Mouse (Mus musculus): ENCODE data around the gene Cldn7. TPM values are rescaled to one million over a fixed set of nuclear protein-coding genes. Genes with fewer than 3 reads are reported as not detected.
"Not testable (repeated sequence)": the region's sequence is repeated elsewhere in the genome, so short reads cannot be mapped to it uniquely, and the experiment has no call there.

Cldn7 gene
- polyA plus RNA-seq, 1 experiment = 0.38 TPM

DNA sequence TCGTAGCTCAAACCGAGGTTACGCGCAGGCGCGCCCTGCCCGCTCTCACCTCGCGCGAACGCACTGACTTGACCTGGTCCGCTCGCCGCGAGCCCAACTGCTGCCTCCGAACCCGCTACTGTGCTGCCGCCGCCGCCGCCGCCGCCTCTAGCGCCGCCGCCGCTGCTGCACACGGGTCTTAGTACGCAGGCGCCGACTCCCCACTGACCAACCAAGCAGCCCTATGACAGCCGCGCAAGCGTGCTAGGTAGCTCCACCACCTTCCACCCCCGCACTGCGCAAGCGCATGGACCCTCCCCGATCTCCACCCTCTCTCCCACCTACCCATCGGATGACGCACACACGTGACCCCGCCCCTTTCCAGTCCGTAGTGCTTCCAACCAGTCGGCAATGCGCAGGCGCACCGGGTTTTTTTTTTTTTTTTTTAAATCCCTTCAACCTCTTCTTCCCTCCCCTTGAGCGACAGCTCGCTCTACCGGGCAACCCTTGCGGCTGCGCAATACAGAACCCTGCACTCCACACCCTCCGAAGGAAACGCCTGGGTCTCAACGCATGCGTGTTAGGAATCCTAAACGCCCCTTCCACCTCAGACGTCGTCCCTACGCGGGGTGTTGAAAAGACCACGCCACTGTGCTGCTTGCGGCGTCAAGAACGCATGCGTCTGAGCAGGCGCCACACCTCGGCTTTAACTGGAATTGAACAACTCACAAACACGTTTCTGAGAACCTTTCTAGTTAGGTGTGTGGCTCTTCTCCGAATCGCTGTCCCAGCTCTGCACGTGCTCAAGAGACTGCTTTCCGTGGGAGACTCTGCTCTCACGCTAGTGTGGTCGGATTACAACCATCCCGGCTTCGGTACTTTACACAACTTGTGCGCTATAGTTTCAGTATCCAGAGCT, 43.2 kb upstream of the Cldn7 start, which contains the start of gene Eif5a:
Gene Eif5a (minus strand): TSS at position 845 of the 898 bp plus-strand sequence.
- TF ChIP-seq CTCF (IDR thresholded peaks at IDR 0.05; ENCODE audit: borderline replicate concordance, extremely low read depth, insufficient read depth, insufficient read length) (peak; percentile 69), POLR2A (IDR thresholded peaks at IDR 0.05; ENCODE audit: borderline replicate concordance, extremely low read depth, insufficient read depth, insufficient read length, poor library complexity, severe bottlenecking) (peak; percentile 64)
- peak; percentile 100 for DNase-seq (ENCODE audit: low read depth)

DNA sequence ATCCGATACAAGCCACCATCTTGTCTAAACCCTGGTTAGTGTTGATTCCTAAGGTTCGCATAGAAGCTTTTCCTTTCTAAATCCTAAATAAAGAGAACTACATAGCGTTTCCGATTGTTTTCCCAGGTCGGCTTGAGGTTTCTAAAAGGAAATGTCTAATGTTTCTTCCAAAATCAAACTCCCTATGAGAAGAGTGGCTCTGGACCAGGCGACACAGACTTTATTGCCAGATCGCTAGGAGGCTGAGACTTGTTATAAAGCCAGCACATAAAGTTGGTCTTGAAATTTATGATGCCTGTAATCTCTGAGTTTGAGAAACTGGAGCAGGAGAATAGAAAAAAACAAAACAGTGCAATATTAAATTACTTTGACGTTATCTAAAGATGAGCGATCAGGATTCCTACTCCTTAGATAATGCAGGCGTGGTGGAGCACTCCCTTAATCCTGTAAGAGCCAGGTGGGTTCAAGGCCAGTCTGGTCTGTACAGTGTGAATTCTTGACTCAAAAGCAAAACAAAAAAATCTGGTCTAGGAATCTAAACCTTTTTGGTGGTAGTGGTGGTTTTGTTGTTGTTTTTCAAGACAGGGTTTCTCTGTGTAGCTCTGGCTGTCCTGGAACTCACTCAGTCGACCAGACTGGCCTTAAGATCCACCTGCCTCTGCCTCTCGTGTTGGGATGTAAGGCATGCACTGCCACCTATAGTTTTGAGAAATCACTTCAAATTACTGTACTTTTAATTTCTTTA, 42.4 kb upstream of the Cldn7 start:
- TF ChIP-seq CTCF (IDR thresholded peaks at IDR 0.05; ENCODE audit: borderline replicate concordance, extremely low read depth, insufficient read depth, insufficient read length) = no peak
- DNase-seq (ENCODE audit: low read depth) = peak; percentile 29

DNA sequence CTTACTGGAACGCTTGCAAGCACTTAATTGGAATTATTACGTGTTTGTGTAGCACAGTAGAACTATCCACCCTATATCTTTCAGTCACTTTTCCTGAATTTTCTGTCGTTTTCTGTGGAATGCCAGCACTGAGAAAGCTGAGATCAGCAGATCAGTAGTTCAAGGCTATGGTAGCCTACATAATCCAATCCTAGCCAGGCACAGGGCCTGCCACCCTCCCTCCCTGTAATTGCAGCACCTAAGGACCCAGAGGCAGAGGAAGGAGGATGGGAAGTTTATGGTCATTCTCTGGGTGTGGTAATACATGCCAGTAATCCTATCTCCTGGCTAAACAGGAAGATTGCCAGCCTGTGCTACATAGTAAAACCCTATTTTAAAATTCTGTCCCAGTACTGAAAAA, 41.8 kb upstream of the Cldn7 start:
- DNase-seq (ENCODE audit: low read depth) = no peak
- TF ChIP-seq CTCF (IDR thresholded peaks at IDR 0.05; ENCODE audit: borderline replicate concordance, extremely low read depth, insufficient read depth, insufficient read length) = no peak
- no peak for TF ChIP-seq POLR2A (IDR thresholded peaks at IDR 0.05; ENCODE audit: borderline replicate concordance, extremely low read depth, insufficient read depth, insufficient read length, poor library complexity, severe bottlenecking)

DNA sequence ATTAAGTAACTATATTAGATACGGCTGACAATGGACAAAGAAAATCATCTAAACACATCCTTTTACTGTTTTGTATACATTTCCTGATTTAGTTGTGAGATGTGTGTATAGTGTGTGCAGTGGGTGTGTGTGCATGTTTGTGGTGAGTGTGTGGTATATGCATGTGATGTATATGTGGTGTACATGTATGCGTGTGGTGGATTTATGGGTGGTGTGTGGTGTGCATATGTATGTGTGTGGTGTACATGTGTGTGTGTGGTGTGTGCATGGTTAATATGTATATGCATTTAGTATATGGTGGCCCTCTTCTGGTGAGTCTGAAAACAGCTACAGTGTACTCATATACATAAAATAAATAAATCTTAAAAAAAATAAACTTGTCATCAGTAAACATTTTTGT, 37.1 kb upstream of the Cldn7 start:
- no peak for DNase-seq (ENCODE audit: low read depth)
- no peak for TF ChIP-seq CTCF (IDR thresholded peaks at IDR 0.05; ENCODE audit: borderline replicate concordance, extremely low read depth, insufficient read depth, insufficient read length)
- TF ChIP-seq POLR2A (IDR thresholded peaks at IDR 0.05; ENCODE audit: borderline replicate concordance, extremely low read depth, insufficient read depth, insufficient read length, poor library complexity, severe bottlenecking) = no peak

DNA sequence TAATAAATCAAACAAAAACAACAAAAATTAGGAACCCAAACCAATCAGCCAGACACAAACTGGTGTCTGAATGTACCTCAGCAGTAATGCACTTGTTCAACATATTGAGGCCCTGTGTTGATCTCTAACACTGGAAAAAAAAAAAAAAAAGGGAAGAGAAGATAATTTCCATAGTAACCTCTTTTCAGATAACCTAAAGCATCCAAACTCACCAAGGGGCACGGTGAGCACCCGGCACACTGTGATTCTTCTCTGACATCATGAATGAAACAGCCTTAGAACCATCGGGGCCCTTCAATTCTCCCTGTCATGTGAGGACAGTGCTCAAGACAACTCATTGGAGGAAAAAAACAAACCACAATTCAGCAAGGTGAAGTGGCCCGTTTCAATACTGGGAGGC, 34.9 kb upstream of the Cldn7 start:
- TF ChIP-seq CTCF (IDR thresholded peaks at IDR 0.05; ENCODE audit: borderline replicate concordance, extremely low read depth, insufficient read depth, insufficient read length) (no peak), POLR2A (IDR thresholded peaks at IDR 0.05; ENCODE audit: borderline replicate concordance, extremely low read depth, insufficient read depth, insufficient read length, poor library complexity, severe bottlenecking) (no peak)
- DNase-seq (ENCODE audit: low read depth) = no peak

DNA sequence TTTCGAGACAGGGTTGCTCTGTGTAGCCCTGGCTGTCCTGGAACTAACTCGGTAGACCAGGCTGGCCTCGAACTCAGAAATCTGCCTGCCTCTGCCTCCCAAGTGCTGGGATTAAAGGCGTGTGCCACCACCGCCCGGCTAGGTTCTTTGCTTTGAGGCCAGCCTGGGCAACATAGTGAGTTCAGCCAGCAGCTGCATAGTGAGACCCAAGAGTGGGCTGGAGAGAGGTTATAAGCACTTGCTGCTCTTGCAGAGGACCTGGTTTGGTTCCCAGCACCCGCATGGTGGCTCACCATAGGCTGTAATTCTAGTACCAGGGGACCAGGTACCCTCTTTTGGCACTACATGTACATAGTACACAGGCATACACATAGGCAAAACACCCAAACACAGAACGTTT, 34.4 kb upstream of the Cldn7 start:
- DNase-seq (ENCODE audit: low read depth) = not testable (repeated sequence)

DNA sequence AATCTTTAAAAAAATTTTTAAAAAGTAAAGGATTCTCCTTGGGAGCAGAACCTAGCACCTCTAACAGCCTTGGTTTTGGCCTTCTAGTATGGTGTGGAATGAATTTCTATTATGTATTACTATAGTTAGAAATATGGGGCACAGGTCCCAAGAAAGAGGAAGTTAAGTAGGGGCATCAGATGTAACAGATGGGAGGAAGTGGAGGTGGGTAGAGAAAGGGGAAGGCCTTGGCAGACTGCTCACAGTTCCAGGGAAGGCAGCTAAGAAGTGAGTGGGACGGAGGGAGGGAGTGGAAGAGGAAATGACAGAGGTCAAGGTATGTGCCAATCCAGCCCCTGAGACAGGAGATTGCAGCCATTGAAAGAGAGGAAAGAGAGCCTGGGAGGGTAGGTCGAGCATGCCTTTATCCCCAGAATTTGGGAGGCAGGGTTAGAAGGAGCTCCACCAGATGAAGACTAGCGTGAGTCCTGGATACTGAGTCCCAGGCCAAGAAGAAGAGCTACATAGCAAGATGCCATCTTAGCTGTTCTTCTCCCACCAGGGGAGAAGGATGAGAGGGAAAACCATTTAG, 33.5 kb upstream of the Cldn7 start:
- TF ChIP-seq POLR2A (IDR thresholded peaks at IDR 0.05; ENCODE audit: borderline replicate concordance, extremely low read depth, insufficient read depth, insufficient read length, poor library complexity, severe bottlenecking) (no peak), CTCF (IDR thresholded peaks at IDR 0.05; ENCODE audit: borderline replicate concordance, extremely low read depth, insufficient read depth, insufficient read length) (no peak)
- no peak for DNase-seq (ENCODE audit: low read depth)

DNA sequence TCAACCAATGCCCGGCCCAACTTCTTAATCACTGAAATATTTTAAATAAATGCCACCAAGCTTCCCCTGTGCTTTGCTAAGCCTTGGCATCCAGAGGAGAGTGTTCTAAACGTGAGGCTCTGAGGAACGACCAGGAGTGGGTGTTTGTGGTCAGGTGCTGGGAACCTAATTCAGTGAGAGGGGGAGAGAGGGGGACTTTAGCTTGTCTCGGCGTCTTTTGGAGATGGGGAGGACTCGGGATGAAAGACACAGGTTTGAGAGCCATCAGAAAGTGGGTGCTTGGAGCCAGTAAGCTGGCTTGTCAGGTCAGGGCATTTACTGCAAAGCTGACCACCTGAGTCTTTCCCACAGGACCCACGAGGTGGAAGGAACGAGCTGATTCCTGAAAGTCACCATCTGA, 32.8 kb upstream of the Cldn7 start:
- TF ChIP-seq POLR2A (IDR thresholded peaks at IDR 0.05; ENCODE audit: borderline replicate concordance, extremely low read depth, insufficient read depth, insufficient read length, poor library complexity, severe bottlenecking) (no peak), CTCF (IDR thresholded peaks at IDR 0.05; ENCODE audit: borderline replicate concordance, extremely low read depth, insufficient read depth, insufficient read length) (no peak)
- DNase-seq (ENCODE audit: low read depth) = no peak

DNA sequence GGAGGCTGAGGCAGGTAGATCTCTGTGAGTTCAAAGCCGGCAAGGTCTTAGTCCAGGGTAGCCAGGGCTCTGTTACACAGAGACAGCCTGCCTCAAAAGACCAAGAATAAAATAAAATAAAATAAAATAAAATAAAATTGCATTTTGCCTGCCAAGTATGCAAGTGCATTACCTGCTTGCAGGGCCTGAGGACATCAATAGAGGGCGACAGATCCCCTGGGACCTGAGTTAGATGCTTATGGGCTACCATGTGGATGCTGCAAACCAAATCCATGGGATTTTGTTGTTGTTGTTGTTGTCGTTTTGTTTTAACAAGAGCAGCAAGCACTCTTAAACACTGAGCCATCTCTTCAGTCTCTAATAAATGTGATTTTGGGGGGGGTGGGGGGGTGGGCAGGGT, 32.3 kb upstream of the Cldn7 start:
- DNase-seq (ENCODE audit: low read depth) = peak; percentile 36
- TF ChIP-seq CTCF (IDR thresholded peaks at IDR 0.05; ENCODE audit: borderline replicate concordance, extremely low read depth, insufficient read depth, insufficient read length) (peak; percentile 24; the same call in 1 of the 2 replicates), POLR2A (IDR thresholded peaks at IDR 0.05; ENCODE audit: borderline replicate concordance, extremely low read depth, insufficient read depth, insufficient read length, poor library complexity, severe bottlenecking) (no peak)

DNA sequence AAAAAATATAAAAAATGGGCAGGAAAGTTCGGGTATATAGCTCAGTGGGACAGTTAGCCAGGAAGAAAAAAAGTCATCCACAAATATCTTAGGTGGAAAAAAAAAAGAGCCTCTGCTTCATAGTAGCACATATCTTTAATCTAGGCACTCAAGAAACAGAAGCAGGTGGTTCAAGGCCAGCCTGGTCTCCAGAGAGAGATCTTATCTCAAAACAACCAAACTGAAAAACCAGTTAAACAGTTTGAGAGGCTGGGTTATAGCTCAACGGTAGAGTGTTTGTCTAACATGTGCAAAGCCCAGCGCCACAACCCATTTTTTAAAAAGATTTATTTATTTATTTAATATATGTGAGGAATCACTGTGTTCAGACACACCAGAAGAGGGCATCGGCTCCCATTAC, 31.5 kb upstream of the Cldn7 start:
- no peak for TF ChIP-seq POLR2A (IDR thresholded peaks at IDR 0.05; ENCODE audit: borderline replicate concordance, extremely low read depth, insufficient read depth, insufficient read length, poor library complexity, severe bottlenecking)
- TF ChIP-seq CTCF (IDR thresholded peaks at IDR 0.05; ENCODE audit: borderline replicate concordance, extremely low read depth, insufficient read depth, insufficient read length) = no peak
- DNase-seq (ENCODE audit: low read depth) = no peak

DNA sequence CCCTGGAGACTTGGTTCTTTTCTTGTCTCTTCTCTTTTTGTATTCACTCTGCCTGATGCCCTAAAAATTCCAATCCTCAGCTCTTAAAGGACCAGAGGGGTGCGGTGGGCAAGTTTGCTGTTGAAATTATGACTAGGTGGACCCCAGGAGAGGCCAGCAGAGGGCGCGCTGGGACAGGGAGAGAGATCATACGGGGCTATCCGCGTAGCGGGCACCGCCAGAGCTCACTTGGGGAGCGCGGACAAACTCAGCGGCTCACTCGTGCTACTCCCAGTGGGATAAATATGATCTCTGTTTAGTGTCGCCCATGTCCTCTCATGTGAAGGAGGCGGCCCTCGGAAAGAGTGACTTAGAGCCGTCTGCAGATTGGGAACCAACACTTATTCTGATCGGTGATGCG, 30.4 kb upstream of the Cldn7 start:
- TF ChIP-seq POLR2A (IDR thresholded peaks at IDR 0.05; ENCODE audit: borderline replicate concordance, extremely low read depth, insufficient read depth, insufficient read length, poor library complexity, severe bottlenecking) = no peak
- peak; percentile 93 for TF ChIP-seq CTCF (IDR thresholded peaks at IDR 0.05; ENCODE audit: borderline replicate concordance, extremely low read depth, insufficient read depth, insufficient read length)

More for the DNA sequence above, 30.4 kb upstream of the Cldn7 start:
- DNase-seq (ENCODE audit: low read depth) = peak; percentile 90

Measured in brain, embryonic 14.5 days (tissue).